Mouse (Mus musculus): ENCODE measurements around the gene Zmynd10.

GRCm38 (mm10) chr9:107542721-107543120, 4.4 kb upstream of the Zmynd10 start:
- TF ChIP-seq CTCF (IDR thresholded peaks at IDR 0.05; ENCODE audit: insufficient read depth, low read length), result no peak
- TF ChIP-seq POLR2A (IDR thresholded peaks at IDR 0.05; ENCODE audit: borderline replicate concordance, extremely low read depth, low read depth, low read length), result no peak
